Mouse (Mus musculus) megakaryocyte, embryonic 14.5 days (primary cell): ENCODE measurements around the gene Rasa2. TPM values are rescaled to one million over a fixed set of nuclear protein-coding genes. Genes with fewer than 3 reads are reported as not detected.
"Not testable (repeated sequence)": the region's sequence is repeated elsewhere in the genome, so short reads cannot be mapped to it uniquely, and the experiment has no call there.

ENCODE experiments used
- H3K27me3 ChIP-seq: replicated peaks from 2 replicates; pipeline ENCODE3; 2012; ENCODE audit warnings: inconsistent platforms
- H3K36me3 ChIP-seq: replicated peaks from 2 replicates; pipeline ENCODE3; 2012; ENCODE audit warnings: low read length, inconsistent platforms, mixed read lengths
- H3K4me1 ChIP-seq: 2 replicates; pipeline ENCODE4 v1.6.1; 2012; ENCODE audit warnings: inconsistent platforms
- H3K4me3 ChIP-seq: replicated peaks from 2 replicates; pipeline ENCODE3; 2012; ENCODE audit warnings: moderate library complexity, mild to moderate bottlenecking, inconsistent platforms
- H3K9me3 ChIP-seq: 2 replicates; pipeline ENCODE4 v1.6.1; 2012; ENCODE audit warnings: inconsistent platforms
- FLI1 ChIP-seq: IDR thresholded peaks from 2 replicates; pipeline ENCODE4 v1.6.1; 2012; ENCODE audit warnings: low read length, inconsistent platforms, mixed read lengths
- GATA1 ChIP-seq: IDR thresholded peaks from 3 replicates; pipeline ENCODE4 v1.6.1; 2012; ENCODE audit warnings: mixed read lengths, low read length, inconsistent platforms, borderline replicate concordance
- polyA plus RNA-seq: library from polyadenylated mRNA; stranded (reverse); fragments of >175 nt; gene quantifications from 2 replicates; pipeline ENCODE4 v1.2.3, GENCODE M21; 2012; ENCODE audit warnings: low replicate concordance; ENCODE audit not compliant: insufficient read depth

The Rasa2 gene
- polyA plus RNA-seq, result 0.38 TPM in 1 of 2 replicates, not detected in the other

DNA sequence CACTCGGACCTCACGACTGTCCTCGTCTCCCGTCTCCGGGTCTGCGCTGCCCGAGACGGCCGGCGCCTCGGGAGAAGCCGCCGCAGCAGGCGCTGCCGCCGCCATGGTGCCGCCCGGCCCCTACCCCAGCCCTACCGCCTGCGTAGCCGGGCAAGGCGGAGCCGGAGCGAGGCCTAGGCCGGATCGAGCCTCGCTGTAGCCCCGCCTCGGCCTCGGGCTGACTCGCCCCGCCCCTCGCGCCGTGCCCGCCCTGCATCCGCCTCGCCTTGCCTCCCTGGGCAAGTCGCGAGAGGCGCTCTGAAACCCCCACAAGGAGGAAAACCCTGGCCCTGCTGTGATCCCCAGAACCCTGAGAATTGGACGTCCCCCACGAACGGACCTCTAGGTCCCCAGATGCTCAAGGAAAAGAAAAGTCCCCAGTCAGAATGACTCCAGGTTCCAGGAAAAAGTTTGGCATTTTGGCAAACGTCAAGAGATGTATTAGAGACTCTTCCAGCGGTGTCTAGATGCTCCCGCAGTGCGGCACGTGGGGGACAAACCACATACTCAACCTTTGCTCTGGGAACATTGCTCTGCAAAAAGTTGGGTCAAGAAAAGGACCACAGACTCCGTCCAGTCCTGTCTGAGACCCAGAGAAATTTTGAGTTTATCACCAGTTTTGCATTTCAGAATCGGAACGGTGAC lies at the start of gene Rasa2:
TSS of gene Rasa2 (minus strand) at position 229 of the 684 bp plus-strand sequence.
- Histone ChIP-seq H3K4me1 (peaks cover 51% of the 10 kb centered on the region), H3K9me3 (no peaks in the 10 kb centered on the region), H3K4me3 (peak within 1 kb of the TSS; percentile 94), H3K36me3 (no peaks in the 10 kb centered on the region), H3K27me3 (peaks cover 9% of the 10 kb centered on the region)
- TF ChIP-seq GATA1 (no peak), FLI1 (no peak)

GRCm38 (mm10) chr9:96678611-96679010 lies 47.2 kb upstream of the Rasa2 start:
- peaks cover 17% of the 10 kb centered on the region for H3K4me1 ChIP-seq
- no peaks in the 10 kb centered on the region for H3K27me3 ChIP-seq
- TF ChIP-seq GATA1, result no peak
- no peak for TF ChIP-seq FLI1
- peaks cover 13% of the 10 kb centered on the region for H3K36me3 ChIP-seq
- H3K4me3 ChIP-seq, result no peak overlapping the region
- peaks cover 4% of the 10 kb centered on the region; the same call in 1 of the 2 replicates for H3K9me3 ChIP-seq

DNA sequence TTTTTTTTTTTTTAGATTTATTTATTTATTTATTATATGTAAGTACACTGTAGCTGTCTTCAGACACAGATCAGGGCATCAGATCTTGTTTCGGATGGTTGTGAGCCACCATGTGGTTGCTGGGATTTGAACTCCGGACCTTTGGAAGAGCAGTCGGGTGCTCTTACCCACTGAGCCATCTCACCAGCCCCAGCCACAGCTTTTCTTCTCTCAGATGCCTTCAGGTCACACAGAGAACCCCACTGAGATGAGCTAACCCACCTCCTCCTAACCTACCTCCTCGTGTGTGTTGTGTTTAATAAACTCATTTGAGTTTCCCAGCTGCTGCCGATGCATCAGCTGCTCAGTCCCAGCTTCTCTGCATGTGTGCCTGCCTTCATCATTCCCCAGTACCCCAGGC lies 46.3 kb upstream of the Rasa2 start:
- Histone ChIP-seq H3K4me1 (peaks cover 17% of the 10 kb centered on the region), H3K36me3 (peaks cover 10% of the 10 kb centered on the region)
- not testable (repeated sequence) for H3K9me3 ChIP-seq, H3K4me3 ChIP-seq, H3K27me3 ChIP-seq

- Histone ChIP-seq H3K4me1 (peaks cover 24% of the 10 kb centered on the region), H3K36me3 (peaks cover 2% of the 10 kb centered on the region), H3K9me3 (peaks cover 4% of the 10 kb centered on the region; the same call in 1 of the 2 replicates), H3K4me3 (no peak overlapping the region), H3K27me3 (no peaks in the 10 kb centered on the region)
- TF ChIP-seq FLI1, result no peak
- no peak for TF ChIP-seq GATA1
Observed at GRCm38 (mm10) chr9:96676671-96677070, 45.3 kb upstream of the Rasa2 start.

- TF ChIP-seq FLI1 (no peak), GATA1 (no peak)
Observed at GRCm38 (mm10) chr9:96675763-96676640, 44.6 kb upstream of the Rasa2 start.

DNA sequence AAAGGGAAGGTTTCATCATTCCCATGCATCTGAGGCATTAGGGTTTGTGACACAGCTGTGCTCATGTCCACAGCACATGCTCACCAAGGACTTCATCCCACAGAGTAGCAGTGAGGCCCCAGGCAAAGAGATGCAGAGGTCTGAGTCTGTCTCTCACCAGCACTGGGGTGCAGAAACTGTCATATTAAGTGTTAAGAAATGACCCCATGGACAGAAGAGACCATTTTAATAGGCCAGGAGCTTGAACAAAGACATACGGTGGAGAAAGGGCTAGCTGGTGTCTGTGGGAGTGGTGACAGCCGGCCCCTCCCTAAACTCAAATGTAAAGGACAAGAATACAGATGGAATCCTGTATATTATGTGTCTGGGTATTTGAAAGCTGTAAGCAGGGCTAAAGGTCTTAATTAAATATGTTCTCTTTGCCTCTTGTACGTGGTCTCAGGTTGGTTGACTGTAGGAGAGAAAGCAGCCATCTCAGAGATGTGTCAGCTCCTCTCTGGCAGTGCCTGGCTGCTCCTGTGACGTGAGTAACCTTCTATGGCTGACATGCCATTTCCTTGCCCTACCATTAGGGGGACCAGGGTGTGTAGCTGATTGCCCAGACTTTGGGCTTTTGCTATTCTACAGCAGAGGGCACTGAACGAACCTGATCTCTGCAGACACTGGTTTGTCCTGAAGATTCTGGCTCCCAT lies 43.8 kb upstream of the Rasa2 start:
- Histone ChIP-seq H3K9me3 (peaks cover 4% of the 10 kb centered on the region; the same call in 1 of the 2 replicates), H3K4me3 (peak overlapping the region; percentile 56), H3K4me1 (peaks cover 27% of the 10 kb centered on the region), H3K27me3 (no peaks in the 10 kb centered on the region), H3K36me3 (no peaks in the 10 kb centered on the region)
- no peak for TF ChIP-seq FLI1
- TF ChIP-seq GATA1, result no peak

More at GRCm38 (mm10) chr9:96675763-96676640, 44.6 kb upstream of the Rasa2 start:
- H3K4me1 ChIP-seq, result peaks cover 24% of the 10 kb centered on the region
- peak overlapping the region; percentile 56 for H3K4me3 ChIP-seq
- no peaks in the 10 kb centered on the region for H3K27me3 ChIP-seq
- peaks cover 4% of the 10 kb centered on the region; the same call in 1 of the 2 replicates for H3K9me3 ChIP-seq
- H3K36me3 ChIP-seq, result no peaks in the 10 kb centered on the region

DNA sequence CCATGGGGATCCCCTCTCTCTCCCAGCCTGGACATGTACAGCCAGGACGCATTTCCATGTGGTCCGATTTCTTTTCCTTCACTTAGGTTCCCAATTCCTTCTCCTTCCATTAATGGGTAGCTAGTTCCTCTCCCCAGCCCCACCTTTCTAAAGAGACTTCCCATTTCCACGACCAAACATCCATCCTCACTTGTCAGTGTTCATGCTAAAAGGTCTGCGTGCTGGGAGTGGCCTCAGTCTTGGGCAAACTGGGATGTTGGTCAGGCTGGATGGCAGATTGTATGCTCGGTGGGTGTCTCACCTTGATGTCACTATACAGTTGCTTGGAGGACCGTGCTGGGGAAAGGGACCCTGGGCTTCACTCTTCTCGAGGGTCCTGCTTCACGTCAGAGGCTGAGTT lies 42.9 kb upstream of the Rasa2 start:
- peaks cover 36% of the 10 kb centered on the region for H3K4me1 ChIP-seq
- peaks cover 2% of the 10 kb centered on the region; the same call in 1 of the 2 replicates for H3K9me3 ChIP-seq
- H3K4me3 ChIP-seq, result no peak overlapping the region
- TF ChIP-seq GATA1 (no peak), FLI1 (no peak)
- no peaks in the 10 kb centered on the region for H3K36me3 ChIP-seq
- no peaks in the 10 kb centered on the region for H3K27me3 ChIP-seq

DNA sequence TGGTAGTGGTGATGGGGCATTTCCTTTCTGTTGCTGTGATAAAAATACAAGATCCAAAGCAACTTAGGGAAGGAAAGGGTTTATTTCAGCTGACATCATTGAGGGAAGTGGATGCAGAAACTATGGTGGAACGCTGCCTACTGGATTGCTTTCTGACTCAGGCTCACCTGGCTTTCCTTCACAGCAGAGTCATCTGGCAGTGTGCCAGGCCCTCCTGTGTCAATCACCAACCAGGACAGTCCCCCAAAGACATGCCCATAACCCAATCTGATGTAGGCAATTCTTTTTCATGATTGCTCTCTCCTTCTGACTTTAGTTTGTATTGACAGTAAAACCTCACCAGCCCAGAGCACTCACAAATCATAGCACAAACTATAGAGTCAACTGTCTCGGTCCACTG lies 41.0 kb upstream of the Rasa2 start:
- no peaks in the 10 kb centered on the region for H3K27me3 ChIP-seq
- peaks cover 43% of the 10 kb centered on the region for H3K4me1 ChIP-seq
- TF ChIP-seq GATA1 (no peak), FLI1 (no peak)
- peaks cover 3% of the 10 kb centered on the region; the same call in 1 of the 2 replicates for H3K9me3 ChIP-seq
- no peaks in the 10 kb centered on the region for H3K36me3 ChIP-seq
- H3K4me3 ChIP-seq, result no peak overlapping the region

DNA sequence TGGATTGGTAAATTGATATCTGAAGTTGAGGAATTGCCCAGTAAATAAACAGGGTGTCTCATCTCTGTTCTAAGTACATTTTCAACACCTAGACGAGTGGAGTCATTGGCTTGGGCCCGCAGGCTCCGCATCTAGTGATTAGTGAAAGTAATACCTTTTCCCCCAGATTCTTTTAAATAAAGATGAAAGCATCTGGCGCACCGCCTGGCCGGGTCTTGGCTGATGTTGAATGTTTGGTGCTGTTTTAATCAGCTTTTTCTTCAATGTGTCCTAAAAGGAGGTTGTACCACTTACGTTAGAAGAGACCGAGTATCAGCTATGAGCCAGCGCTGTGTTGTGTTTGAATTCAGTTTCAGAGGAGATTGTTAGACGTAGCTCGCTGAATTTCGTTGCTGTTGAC lies 39.8 kb upstream of the Rasa2 start:
- TF ChIP-seq GATA1 (no peak), FLI1 (no peak)
- Histone ChIP-seq H3K4me3 (no peak overlapping the region), H3K9me3 (peaks cover 3% of the 10 kb centered on the region; the same call in 1 of the 2 replicates), H3K27me3 (no peaks in the 10 kb centered on the region), H3K4me1 (peaks cover 41% of the 10 kb centered on the region), H3K36me3 (no peaks in the 10 kb centered on the region)
